Mouse (Mus musculus): ENCODE data around the gene Mrps9. TPM values are rescaled to one million over a fixed set of nuclear protein-coding genes. Genes with fewer than 3 reads are reported as not detected.

Mrps9 gene
- polyA plus RNA-seq, 1 experiment from 2014 or later = 57.8 TPM

- H3K4me1 ChIP-seq (replicated peaks; ENCODE audit: control insufficient read depth, insufficient read depth, low read length) = no peaks in the 10 kb centered on the region
- WGBS = 74% methylated on average over 5 of the region's 5 CpGs
- no peaks in the 10 kb centered on the region for H3K27me3 ChIP-seq (replicated peaks; ENCODE audit: control insufficient read depth, insufficient read depth, low read length)
- H3K4me3 ChIP-seq (ENCODE audit: low read depth, low read length) = no peak overlapping the region
- H3K9me3 ChIP-seq (ENCODE audit: control insufficient read depth, low read length) = no peaks in the 10 kb centered on the region
- no peak overlapping the region for H3K4me2 ChIP-seq
- H3K27ac ChIP-seq (ENCODE audit: low read depth, low read length) = no peak overlapping the region
- no peaks in the 10 kb centered on the region for H3K36me3 ChIP-seq (ENCODE audit: control insufficient read depth, insufficient read depth, low read length)
- no peak overlapping the region for H3K9ac ChIP-seq (ENCODE audit: low read depth, low read length)
- ATAC-seq (replicated peaks; ENCODE audit: low FRiP score) = no peak
- no peak for DNase-seq (ENCODE audit: low spot score)
Observed at GRCm38 (mm10) chr1:42923924-42924323, 72.9 kb downstream of the Mrps9 start.

- ATAC-seq (replicated peaks; ENCODE audit: low FRiP score) (no peak), DNase-seq (ENCODE audit: low spot score) (no peak)
- H3K4me2 ChIP-seq = no peak overlapping the region
- H3K36me3 ChIP-seq (ENCODE audit: control insufficient read depth, insufficient read depth, low read length) = no peaks in the 10 kb centered on the region
- no peak overlapping the region for H3K9ac ChIP-seq (ENCODE audit: low read depth, low read length)
- no peaks in the 10 kb centered on the region for H3K27me3 ChIP-seq (replicated peaks; ENCODE audit: control insufficient read depth, insufficient read depth, low read length)
- no peaks in the 10 kb centered on the region for H3K4me1 ChIP-seq (replicated peaks; ENCODE audit: control insufficient read depth, insufficient read depth, low read length)
- H3K27ac ChIP-seq (ENCODE audit: low read depth, low read length) = no peak overlapping the region
- H3K4me3 ChIP-seq (ENCODE audit: low read depth, low read length) = no peak overlapping the region
- WGBS = 58% methylated on average over 1 of the region's 1 CpGs
- H3K9me3 ChIP-seq (ENCODE audit: control insufficient read depth, low read length) = no peaks in the 10 kb centered on the region
Observed at GRCm38 (mm10) chr1:42933613-42934012, 82.6 kb downstream of the Mrps9 start.

DNA sequence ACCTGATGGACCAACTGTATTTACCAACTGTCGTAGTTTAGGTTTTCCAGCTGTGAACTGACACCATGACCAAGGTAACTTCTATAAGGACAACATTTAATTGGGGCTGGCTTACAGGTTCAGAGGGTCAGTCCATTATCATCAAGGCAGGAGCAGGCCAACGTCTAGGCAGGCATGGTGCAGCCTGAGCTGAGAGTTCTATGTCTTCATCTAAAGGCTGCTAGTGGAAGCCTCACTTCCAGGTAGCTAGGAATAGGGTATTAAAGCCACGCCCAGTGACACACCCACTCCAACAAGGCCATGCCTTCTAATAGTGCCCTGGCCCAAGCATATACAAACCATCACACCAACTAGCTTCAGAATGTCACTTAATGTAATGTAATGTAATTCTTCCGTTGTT, 97.5 kb downstream of the Mrps9 start:
- Histone ChIP-seq H3K9me3 (ENCODE audit: control insufficient read depth, low read length) (no peaks in the 10 kb centered on the region), H3K4me1 (replicated peaks; ENCODE audit: control insufficient read depth, insufficient read depth, low read length) (no peaks in the 10 kb centered on the region; the same call in 1 of the 2 replicates), H3K4me3 (ENCODE audit: low read depth, low read length) (no peak overlapping the region), H3K9ac (ENCODE audit: low read depth, low read length) (no peak overlapping the region), H3K4me2 (no peak overlapping the region), H3K36me3 (ENCODE audit: control insufficient read depth, insufficient read depth, low read length) (no peaks in the 10 kb centered on the region), H3K27me3 (replicated peaks; ENCODE audit: control insufficient read depth, insufficient read depth, low read length) (peaks cover 21% of the 10 kb centered on the region), H3K27ac (ENCODE audit: low read depth, low read length) (no peak overlapping the region)
- WGBS = 71% methylated on average over 4 of the region's 4 CpGs
- no peak for ATAC-seq (replicated peaks; ENCODE audit: low FRiP score)
- no peak for DNase-seq (ENCODE audit: low spot score)

GRCm38 (mm10) chr1:42952734-42953481, 101.9 kb downstream of the Mrps9 start, which contains the start of gene Gpr45:
Gene Gpr45, plus strand, starts transcription at chr1:42952872.
- H3K9me3 ChIP-seq (ENCODE audit: control insufficient read depth, low read length) = no peaks in the 10 kb centered on the region
- no peaks in the 10 kb centered on the region; the same call in 1 of the 2 replicates for H3K4me1 ChIP-seq (replicated peaks; ENCODE audit: control insufficient read depth, insufficient read depth, low read length)
- no peak within 1 kb of the TSS for H3K27ac ChIP-seq (ENCODE audit: low read depth, low read length)
- H3K4me2 ChIP-seq = peak within 1 kb of the TSS; percentile 81
- peak within 1 kb of the TSS; percentile 55 for H3K9ac ChIP-seq (ENCODE audit: low read depth, low read length)
- H3K4me3 ChIP-seq (ENCODE audit: low read depth, low read length) = peak within 1 kb of the TSS; percentile 66
- peak; percentile 41 for ATAC-seq (replicated peaks; ENCODE audit: low FRiP score)
- DNase-seq (ENCODE audit: low spot score) = peak; percentile 46
- no peaks in the 10 kb centered on the region for H3K36me3 ChIP-seq (ENCODE audit: control insufficient read depth, insufficient read depth, low read length)
- 1% methylated on average over 56 of the region's 71 CpGs for WGBS
- H3K27me3 ChIP-seq (replicated peaks; ENCODE audit: control insufficient read depth, insufficient read depth, low read length) = peaks cover 30% of the 10 kb centered on the region

DNA sequence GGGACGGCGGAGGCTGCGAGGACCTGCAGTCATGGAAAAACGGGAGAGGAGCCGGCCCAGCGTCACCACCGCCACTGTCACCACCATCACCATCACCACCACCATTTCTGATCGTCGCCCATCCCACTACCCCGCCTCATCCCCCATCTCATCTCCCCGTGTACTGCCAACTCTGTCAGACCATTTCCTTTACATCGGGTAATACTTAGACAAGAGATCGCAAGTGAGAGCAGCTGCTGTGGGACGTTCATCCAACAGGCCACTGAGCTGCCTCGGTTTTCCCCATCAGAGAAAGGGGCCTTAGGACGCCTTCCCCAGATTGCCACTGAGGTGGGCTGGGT, 102.4 kb downstream of the Mrps9 start:
- ATAC-seq (replicated peaks; ENCODE audit: low FRiP score) = no peak
- DNase-seq (ENCODE audit: low spot score) = peak; percentile 34
- no peaks in the 10 kb centered on the region for H3K36me3 ChIP-seq (ENCODE audit: control insufficient read depth, insufficient read depth, low read length)
- peaks cover 30% of the 10 kb centered on the region for H3K27me3 ChIP-seq (replicated peaks; ENCODE audit: control insufficient read depth, insufficient read depth, low read length)
- no peak overlapping the region for H3K27ac ChIP-seq (ENCODE audit: low read depth, low read length)
- WGBS = 3% methylated on average over 14 of the region's 16 CpGs
- H3K4me2 ChIP-seq = peak overlapping the region; percentile 81
- H3K4me1 ChIP-seq (replicated peaks; ENCODE audit: control insufficient read depth, insufficient read depth, low read length) = no peaks in the 10 kb centered on the region; the same call in 1 of the 2 replicates
- H3K9ac ChIP-seq (ENCODE audit: low read depth, low read length) = peak overlapping the region; percentile 55
- H3K9me3 ChIP-seq (ENCODE audit: control insufficient read depth, low read length) = no peaks in the 10 kb centered on the region
- peak overlapping the region; percentile 66 for H3K4me3 ChIP-seq (ENCODE audit: low read depth, low read length)

Other genes starting within 250 kb of the Mrps9 start
- 0.08 and 0.11 TPM in 2 replicates for gene Pou3f3, start 155.5 kb upstream of the Mrps9 start, polyA plus RNA-seq (2014; fragmentation: Nextera tagmentation; extraction: Ambion mirVana)
- gene Gpr45, start 101.6 kb downstream of the Mrps9 start, polyA plus RNA-seq (2014; fragmentation: Nextera tagmentation; extraction: Ambion mirVana) = 2.3 and 3.1 TPM in 2 replicates
- gene Tgfbrap1, start 247.4 kb downstream of the Mrps9 start, polyA plus RNA-seq (2014; fragmentation: Nextera tagmentation; extraction: Ambion mirVana) = 11.4 and 11.7 TPM in 2 replicates
- gene AI597479, start 247.5 kb downstream of the Mrps9 start, polyA plus RNA-seq (2014; fragmentation: Nextera tagmentation; extraction: Ambion mirVana) = 21.5 and 24.0 TPM in 2 replicates